Mouse (Mus musculus) MEL (cell line): Measurements from ENCODE around the gene Creg1. TPM values are rescaled to one million over a fixed set of nuclear protein-coding genes. Genes with fewer than 3 reads are reported as not detected.

Source experiments
- DNase-seq: peaks from one replicate; pipeline ENCODE4 v3.0.0; 2011; ENCODE audit warnings: low read depth, low spot score
- H3K27ac ChIP-seq: 2 replicates; pipeline ENCODE4 v1.5.1; 2012; ENCODE audit warnings: low read depth, mild to moderate bottlenecking, control low read depth, low read length, moderate library complexity; ENCODE audit not compliant: control insufficient read depth
- H3K27me3 ChIP-seq, 2 experiments: fragments of 150-350 bp in 1 of 2; sonication (generic) in 1 of 2; 2 replicates each; pipeline ENCODE4 v1.6.1; 2012; ENCODE audit warnings: low read length in 2 of 2, mild to moderate bottlenecking in 2 of 2, improper control_type of control experiment in 1 of 2, moderate library complexity in 1 of 2; ENCODE audit not compliant: insufficient read depth in 2 of 2, control insufficient read depth in 1 of 2
- H3K36me3 ChIP-seq, 2 experiments: 2 replicates each; pipeline ENCODE4 v1.6.1; 2012 to 2014; ENCODE audit warnings: low read length in 2 of 2, improper control_type of control experiment in 1 of 2, inconsistent platforms in 1 of 2, mild to moderate bottlenecking in 1 of 2; ENCODE audit not compliant: insufficient read depth in 2 of 2, control insufficient read depth in 1 of 2
- H3K4me1 ChIP-seq, 2 experiments: fragments of 150-350 bp in 1 of 2; sonication (generic) in 1 of 2; 2 replicates each; pipeline ENCODE4 v1.6.1; 2012; ENCODE audit warnings: low read length in 2 of 2, improper control_type of control experiment in 1 of 2, mild to moderate bottlenecking in 1 of 2; ENCODE audit not compliant: insufficient read depth in 2 of 2, control insufficient read depth in 1 of 2
- H3K4me3 ChIP-seq, 2 experiments: fragments of 150-350 bp in 1 of 2; sonication (generic) in 1 of 2; 2 replicates each; pipeline ENCODE4 v1.5.1; 2012; ENCODE audit warnings: low read depth in 2 of 2, low read length in 2 of 2, mild to moderate bottlenecking in 2 of 2, moderate library complexity in 2 of 2, control low read depth in 1 of 2, improper control_type of control experiment in 1 of 2; ENCODE audit not compliant: control insufficient read depth in 1 of 2, insufficient read depth in 1 of 2
- H3K79me2 ChIP-seq: 2 replicates; pipeline ENCODE4 v1.6.1; 2012; ENCODE audit warnings: mild to moderate bottlenecking, low read length, moderate library complexity; ENCODE audit not compliant: control insufficient read depth, poor library complexity, insufficient read depth
- H3K9ac ChIP-seq: 2 replicates; pipeline ENCODE4 v1.6.1; 2012; ENCODE audit warnings: low read depth, mild to moderate bottlenecking, control low read depth, low read length, moderate library complexity; ENCODE audit not compliant: control insufficient read depth, poor library complexity, severe bottlenecking
- H3K9me3 ChIP-seq: fragments of 150-350 bp; sonication (generic); replicated peaks from 2 replicates; pipeline ENCODE4 v1.6.1; 2012; ENCODE audit warnings: mild to moderate bottlenecking, low read length, improper control_type of control experiment, moderate library complexity; ENCODE audit not compliant: insufficient read depth
- BHLHE40 ChIP-seq: IDR thresholded peaks from 2 replicates; pipeline ENCODE4 v1.6.1; 2012; ENCODE audit warnings: low read depth, mild to moderate bottlenecking, inconsistent platforms, low read length, improper control_type of control experiment, borderline replicate concordance
- CHD2 ChIP-seq: IDR thresholded peaks from 2 replicates; pipeline ENCODE4 v1.6.1; 2011; ENCODE audit warnings: low read length, improper control_type of control experiment
- E2F4 ChIP-seq: IDR thresholded peaks from 2 replicates; pipeline ENCODE4 v1.6.1; 2011; ENCODE audit warnings: low read depth, low read length, improper control_type of control experiment, borderline replicate concordance
- EP300 ChIP-seq, 2 experiments: IDR thresholded peaks; 2 replicates each; pipeline ENCODE4 v1.6.1; 2011; ENCODE audit warnings: improper control_type of control experiment in 2 of 2, low read length in 2 of 2, low read depth in 1 of 2, mild to moderate bottlenecking in 1 of 2
- ETS1 ChIP-seq: IDR thresholded peaks from 2 replicates; pipeline ENCODE4 v1.6.1; 2012; ENCODE audit warnings: low read depth, mild to moderate bottlenecking, inconsistent platforms, low read length, improper control_type of control experiment, moderate library complexity
- GABPA ChIP-seq: IDR thresholded peaks from 2 replicates; pipeline ENCODE4 v1.6.1; 2012; ENCODE audit warnings: low read depth, mild to moderate bottlenecking, inconsistent platforms, low read length, improper control_type of control experiment, moderate library complexity
- GATA1 ChIP-seq: IDR thresholded peaks from 2 replicates; pipeline ENCODE4 v1.6.1; 2011; ENCODE audit warnings: low read depth, low read length, improper control_type of control experiment
- HCFC1 ChIP-seq: IDR thresholded peaks from 2 replicates; pipeline ENCODE4 v1.6.1; 2012; ENCODE audit warnings: low read depth, mild to moderate bottlenecking, inconsistent platforms, low read length, improper control_type of control experiment, moderate library complexity
- KAT2A ChIP-seq: conservative IDR thresholded peaks from 2 replicates; pipeline ENCODE4 v1.6.1; 2012; ENCODE audit warnings: low read depth, low read length, improper control_type of control experiment, inconsistent platforms
- MAFK ChIP-seq: IDR thresholded peaks from 2 replicates; pipeline ENCODE4 v1.6.1; 2011; ENCODE audit warnings: low read depth, mild to moderate bottlenecking, low read length, improper control_type of control experiment, borderline replicate concordance
- MAX ChIP-seq: IDR thresholded peaks from 2 replicates; pipeline ENCODE4 v1.6.1; 2011; ENCODE audit warnings: low read length, improper control_type of control experiment
- MXI1 ChIP-seq: IDR thresholded peaks from 2 replicates; pipeline ENCODE4 v1.6.1; 2011; ENCODE audit warnings: mild to moderate bottlenecking, low read depth, low read length, improper control_type of control experiment
- NELFE ChIP-seq: IDR thresholded peaks from 2 replicates; pipeline ENCODE4 v1.6.1; 2011; ENCODE audit warnings: low read depth, low read length, improper control_type of control experiment
- NRF1 ChIP-seq: IDR thresholded peaks from 2 replicates; pipeline ENCODE4 v1.6.1; 2014; ENCODE audit warnings: low read depth, mild to moderate bottlenecking, inconsistent platforms, low read length, improper control_type of control experiment, moderate library complexity; ENCODE audit not compliant: poor library complexity, insufficient read depth, severe bottlenecking
- POLR2AphosphoS2 ChIP-seq: IDR thresholded peaks from 2 replicates; pipeline ENCODE4 v1.6.1; 2011; ENCODE audit warnings: low read length, improper control_type of control experiment
- RAD21 ChIP-seq: IDR thresholded peaks from 2 replicates; pipeline ENCODE4 v1.6.1; 2011; ENCODE audit warnings: mild to moderate bottlenecking, low read depth, low read length, improper control_type of control experiment
- RCOR1 ChIP-seq: IDR thresholded peaks from 2 replicates; pipeline ENCODE4 v1.6.1; 2012; ENCODE audit warnings: low read depth, mild to moderate bottlenecking, inconsistent platforms, low read length, improper control_type of control experiment
- SIN3A ChIP-seq: IDR thresholded peaks from 2 replicates; pipeline ENCODE4 v1.6.1; 2012; ENCODE audit warnings: low read length, improper control_type of control experiment, inconsistent platforms
- TAL1 ChIP-seq: IDR thresholded peaks from 2 replicates; pipeline ENCODE4 v1.6.1; 2012; ENCODE audit warnings: mild to moderate bottlenecking, inconsistent platforms, low read length, moderate library complexity, mixed read lengths
- TBP ChIP-seq: IDR thresholded peaks from 2 replicates; pipeline ENCODE4 v1.8.0; 2011; ENCODE audit warnings: low read depth, low read length, improper control_type of control experiment
- TCF12 ChIP-seq: IDR thresholded peaks from 2 replicates; pipeline ENCODE4 v1.6.1; 2014; ENCODE audit warnings: low read depth, mild to moderate bottlenecking, inconsistent platforms, low read length, improper control_type of control experiment, moderate library complexity
- UBTF ChIP-seq: IDR thresholded peaks from 2 replicates; pipeline ENCODE4 v1.6.1; 2012; ENCODE audit warnings: low read depth, mild to moderate bottlenecking, inconsistent platforms, low read length, improper control_type of control experiment, moderate library complexity, borderline replicate concordance; ENCODE audit not compliant: insufficient read depth
- USF2 ChIP-seq, 2 experiments: IDR thresholded peaks; 2 replicates each; pipeline ENCODE4 v1.6.1; 2011 to 2012; ENCODE audit warnings: improper control_type of control experiment in 2 of 2, low read length in 2 of 2, borderline replicate concordance in 1 of 2, inconsistent platforms in 1 of 2, low read depth in 1 of 2, mild to moderate bottlenecking in 1 of 2; ENCODE audit not compliant: insufficient read depth in 1 of 2
- ZKSCAN1 ChIP-seq: IDR thresholded peaks from 2 replicates; pipeline ENCODE4 v1.6.1; 2012; ENCODE audit warnings: low read depth, mild to moderate bottlenecking, inconsistent platforms, low read length, improper control_type of control experiment, moderate library complexity
- ZNF384 ChIP-seq: IDR thresholded peaks from 2 replicates; pipeline ENCODE4 v1.6.1; 2012; ENCODE audit warnings: low read depth, mild to moderate bottlenecking, inconsistent platforms, low read length, improper control_type of control experiment
- polyA plus RNA-seq, 2 experiments: library from polyadenylated mRNA; stranded (reverse) in 1 of 2; unstranded in 1 of 2; fragments of >175 nt in 1 of 2; fragments of >200 nt in 1 of 2; gene quantifications; 2 replicates each; pipeline versions ENCODE4 v1.2.1 to v1.2.4; 2012; ENCODE audit warnings: low replicate concordance in 2 of 2, low read depth in 1 of 2; ENCODE audit not compliant: insufficient read length in 2 of 2, insufficient read depth in 1 of 2, missing spikeins in 1 of 2
- total RNA-seq: library from RNA; depleted of rRNA; stranded (reverse); fragments of 300-350 nt; gene quantifications from 2 replicates; pipeline ENCODE4 v1.2.3, GENCODE M21; 2012

The Creg1 gene
- total and polyA plus RNA-seq, 3 experiments, result 83.6 to 184 TPM; not detected in 1

- TF ChIP-seq UBTF, result no peak
- TF ChIP-seq RCOR1, result no peak
- no peak for TF ChIP-seq GABPA
- TF ChIP-seq ZKSCAN1, result no peak
Observed at GRCm38 (mm10) chr1:165735826-165736818, 27.4 kb upstream of the Creg1 start (continued).

- no peak for DNase-seq
- Histone ChIP-seq H3K4me1 (no peaks in the 10 kb centered on the region), H3K4me3 (no peak overlapping the region), H3K9ac (no peak overlapping the region)
- TF ChIP-seq TBP (no peak), MAX (no peak), KAT2A (no peak), SIN3A (no peak), NRF1 (no peak), RAD21 (no peak), POLR2AphosphoS2 (no peak), ETS1 (no peak), CHD2 (no peak), MAFK (no peak), GATA1 (no peak), TCF12 (no peak)
- TF ChIP-seq, all 39 proteins: peak for 0
- Histone ChIP-seq H3K27me3 (no peaks in the 10 kb centered on the region), H3K79me2 (no peaks in the 10 kb centered on the region), H3K27ac (no peak overlapping the region), H3K9me3 (no peaks in the 10 kb centered on the region), H3K36me3 (no peaks in the 10 kb centered on the region)
Observed at GRCm38 (mm10) chr1:165737451-165737850, 26.1 kb upstream of the Creg1 start.

GRCm38 (mm10) chr1:165737867-165738266 is 25.7 kb upstream of the Creg1 start:
- TF ChIP-seq MXI1 (no peak), HCFC1 (no peak), NELFE (no peak), RAD21 (no peak), BHLHE40 (no peak), GATA1 (no peak), EP300 (IDR thresholded peaks at IDR 0.05; ENCODE audit: low read depth in 1 of 2, low read length in 2 of 2) (no peak), TAL1 (no peak), ZNF384 (no peak), NRF1 (no peak), MAX (no peak), GABPA (no peak), USF2 (IDR thresholded peaks at IDR 0.05; ENCODE audit: borderline replicate concordance in 1 of 2, insufficient read depth in 1 of 2, low read depth in 1 of 2, low read length in 2 of 2) (no peak), ETS1 (no peak), RCOR1 (no peak), E2F4 (no peak)
- no peaks in the 10 kb centered on the region for H3K9me3 ChIP-seq
- H3K4me3 ChIP-seq, result no peak overlapping the region
- H3K27ac ChIP-seq, result no peak overlapping the region
- H3K9ac ChIP-seq, result no peak overlapping the region
- no peak for DNase-seq
- no peaks in the 10 kb centered on the region for H3K79me2 ChIP-seq
- H3K27me3 ChIP-seq, result no peaks in the 10 kb centered on the region
- H3K4me1 ChIP-seq, result no peaks in the 10 kb centered on the region
- no peaks in the 10 kb centered on the region for H3K36me3 ChIP-seq
